Mouse (Mus musculus) stomach, postnatal 0 days (tissue): ENCODE data around the gene Pitpnm1. TPM values are rescaled to one million over a fixed set of nuclear protein-coding genes. Genes with fewer than 3 reads are reported as not detected.
A peak's percentile ranks its signal among the peaks of the same experiment; 100 is the strongest.

Experiments used
- ATAC-seq: fragments of 200-750 bp; cut with Nextera tagmentation; 2 replicates; pipeline ENCODE4 v1.8.0; 2017; ENCODE audit not compliant: low FRiP score, low TSS enrichment
- DNase-seq: peaks from one replicate; pipeline ENCODE4 v3.0.0-alpha.2; 2016; ENCODE audit warnings: low spot score
- H3K27ac ChIP-seq: fragments of 300-500 bp; sonication (generic); replicated peaks from 2 replicates; pipeline ENCODE4 v1.5.1; 2014; ENCODE audit warnings: mild to moderate bottlenecking, control low read depth
- H3K27me3 ChIP-seq: fragments of 300-500 bp; sonication (generic); 2 replicates; pipeline ENCODE4 v1.6.1; 2014; ENCODE audit warnings: low read length; ENCODE audit not compliant: control insufficient read depth, insufficient read depth
- H3K36me3 ChIP-seq: fragments of 300-500 bp; sonication (generic); 2 replicates; pipeline ENCODE4 v1.6.1; 2014; ENCODE audit warnings: low read length, mixed read lengths; ENCODE audit not compliant: control insufficient read depth, insufficient read depth
- H3K4me1 ChIP-seq: fragments of 300-500 bp; sonication (generic); replicated peaks from 2 replicates; pipeline ENCODE4 v1.6.1; 2014; ENCODE audit warnings: antibody characterized with exemption; ENCODE audit not compliant: control insufficient read depth, insufficient read depth
- H3K4me2 ChIP-seq: fragments of 300-500 bp; sonication (generic); replicated peaks from 2 replicates; pipeline ENCODE4 v1.6.1; 2014; ENCODE audit warnings: low read depth, mild to moderate bottlenecking, control low read depth, moderate library complexity
- H3K4me3 ChIP-seq: fragments of 300-500 bp; sonication (generic); 2 replicates; pipeline ENCODE4 v1.5.1; 2014; ENCODE audit warnings: low read depth, low read length, control low read depth
- H3K9ac ChIP-seq: fragments of 300-500 bp; sonication (generic); 2 replicates; pipeline ENCODE4 v1.6.1; 2014; ENCODE audit warnings: mild to moderate bottlenecking, low read length, control low read depth, mixed read lengths
- H3K9me3 ChIP-seq: fragments of 300-500 bp; sonication (generic); 2 replicates; pipeline ENCODE4 v1.6.1; 2016; ENCODE audit warnings: low read length; ENCODE audit not compliant: control insufficient read depth
- CTCF ChIP-seq: IDR thresholded peaks from 2 replicates; pipeline ENCODE4 v1.5.1; 2016; ENCODE audit warnings: antibody characterized with exemption, low read depth, mild to moderate bottlenecking, moderate library complexity
- EP300 ChIP-seq: optimal IDR thresholded peaks from 2 replicates; pipeline ENCODE3; 2016; ENCODE audit warnings: antibody characterized with exemption
- WGBS: fragments of 180-500 bp; shearing (Covaris S2); extraction: QIAGEN DNeasy Blood & Tissue Kit; methylation state at CpG from one replicate; pipeline ENCODE4 v1.1.7; 2014; 5-methylcytosine and 5-hydroxymethylcytosine counted together
- polyA plus RNA-seq: library from polyadenylated mRNA; unstranded; fragments of >200 nt; fragmentation: Nextera tagmentation; extraction: Ambion mirVana; gene quantifications from 2 replicates; pipeline ENCODE4 v1.2.1, GENCODE M21; 2015

Pitpnm1 gene
- polyA plus RNA-seq, 1 experiment from 2014 or later: 8.3 TPM

- H3K4me1 ChIP-seq: no peaks in the 10 kb centered on the region
- H3K27ac ChIP-seq: no peak overlapping the region
- H3K27me3 ChIP-seq: no peaks in the 10 kb centered on the region
- WGBS: 80% methylated on average over 6 of the region's 6 CpGs
- peaks cover 34% of the 10 kb centered on the region for H3K36me3 ChIP-seq
- no peak overlapping the region for H3K9ac ChIP-seq
- no peak overlapping the region for H3K4me2 ChIP-seq
- H3K4me3 ChIP-seq: no peak overlapping the region
- DNase-seq: no peak
- TF ChIP-seq EP300 (no peak), CTCF (no peak)
- H3K9me3 ChIP-seq: no peaks in the 10 kb centered on the region
- no peak for ATAC-seq
Measured at GRCm38 (mm10) chr19:4155223-4156072, 55.6 kb downstream of the Pitpnm1 start.

GRCm38 (mm10) chr19:4156073-4156579 lies 56.3 kb downstream of the Pitpnm1 start:
- Histone ChIP-seq H3K4me2 (no peak overlapping the region), H3K4me1 (no peaks in the 10 kb centered on the region), H3K4me3 (no peak overlapping the region), H3K27ac (no peak overlapping the region), H3K9me3 (no peaks in the 10 kb centered on the region), H3K36me3 (peaks cover 30% of the 10 kb centered on the region), H3K9ac (no peak overlapping the region), H3K27me3 (no peaks in the 10 kb centered on the region)
- DNase-seq (no peak), ATAC-seq (no peak)
- no peak for TF ChIP-seq CTCF
- no peak for TF ChIP-seq EP300
- 71% methylated on average over 20 of the region's 20 CpGs for WGBS

- Histone ChIP-seq H3K9me3 (no peaks in the 10 kb centered on the region), H3K4me3 (no peak overlapping the region), H3K27ac (no peak overlapping the region), H3K4me1 (no peaks in the 10 kb centered on the region), H3K9ac (no peak overlapping the region), H3K27me3 (no peaks in the 10 kb centered on the region), H3K36me3 (peaks cover 33% of the 10 kb centered on the region), H3K4me2 (no peak overlapping the region)
- DNase-seq: no peak
- ATAC-seq: no peak
- 90% methylated on average over 12 of the region's 12 CpGs for WGBS
- TF ChIP-seq EP300 (no peak), CTCF (no peak)
Measured at GRCm38 (mm10) chr19:4156771-4157170, 57.0 kb downstream of the Pitpnm1 start.

GRCm38 (mm10) chr19:4159049-4159448 lies 59.3 kb downstream of the Pitpnm1 start:
- Histone ChIP-seq H3K27ac (no peak overlapping the region), H3K4me2 (no peak overlapping the region), H3K27me3 (no peaks in the 10 kb centered on the region), H3K4me3 (no peak overlapping the region), H3K36me3 (peaks cover 27% of the 10 kb centered on the region), H3K9me3 (no peaks in the 10 kb centered on the region), H3K4me1 (no peaks in the 10 kb centered on the region), H3K9ac (no peak overlapping the region)
- no peak for DNase-seq
- TF ChIP-seq CTCF (no peak), EP300 (no peak)
- no peak for ATAC-seq
- 95% methylated on average over 8 of the region's 8 CpGs for WGBS

GRCm38 (mm10) chr19:4162646-4163542 lies 63.1 kb downstream of the Pitpnm1 start, which contains the start of gene Rps6kb2:
Rps6kb2 (minus strand) TSS chr19:4163354.
- DNase-seq (peak; percentile 95), ATAC-seq (peak; percentile 86)
- H3K4me1 ChIP-seq: no peaks in the 10 kb centered on the region
- H3K9me3 ChIP-seq: no peaks in the 10 kb centered on the region
- TF ChIP-seq EP300 (no peak), CTCF (no peak)
- no peaks in the 10 kb centered on the region for H3K27me3 ChIP-seq
- H3K27ac ChIP-seq: 0 out of 2 replicates have a peak within 1 kb of the TSS, but pooled peaks have one; percentile 40
- peak within 1 kb of the TSS; percentile 70 for H3K4me3 ChIP-seq
- H3K4me2 ChIP-seq: peak within 1 kb of the TSS; percentile 95
- peak within 1 kb of the TSS; percentile 80 for H3K9ac ChIP-seq
- peaks cover 19% of the 10 kb centered on the region for H3K36me3 ChIP-seq
- WGBS: 7% methylated on average over 41 of the region's 42 CpGs
